Mouse (Mus musculus): ENCODE results near the gene Kcnab2. TPM values are rescaled to one million over a fixed set of nuclear protein-coding genes. Genes with fewer than 3 reads are reported as not detected.

Kcnab2 gene
- polyA plus RNA-seq, 1 experiment from 2014 or later: 7.8 TPM

- no peaks in the 10 kb centered on the region for H3K4me1 ChIP-seq (ENCODE audit: control insufficient read depth, low read depth, low read length)
- H3K4me2 ChIP-seq (ENCODE audit: low read depth, low read length): no peak overlapping the region
- no peak overlapping the region for H3K27ac ChIP-seq (ENCODE audit: low read length)
- H3K9ac ChIP-seq (ENCODE audit: low read depth, low read length): no peak overlapping the region
- 66% methylated on average over 9 of the region's 9 CpGs for WGBS (ENCODE audit: insufficient replicate concordance)
- H3K36me3 ChIP-seq (ENCODE audit: control insufficient read depth, insufficient read depth): no peaks in the 10 kb centered on the region
- H3K4me3 ChIP-seq (ENCODE audit: low read depth, low read length): no peak overlapping the region
- no peaks in the 10 kb centered on the region for H3K9me3 ChIP-seq (replicated peaks; ENCODE audit: control insufficient read depth, low read length)
- H3K27me3 ChIP-seq (ENCODE audit: control insufficient read depth, insufficient read depth, low read depth, low read length): no peaks in the 10 kb centered on the region
- ATAC-seq (ENCODE audit: low read depth): no peak
Measured at GRCm38 (mm10) chr4:152463147-152463546, 14.5 kb downstream of the Kcnab2 start.

GRCm38 (mm10) chr4:152462516-152462915 lies 15.2 kb downstream of the Kcnab2 start:
- no peak overlapping the region for H3K4me3 ChIP-seq (ENCODE audit: low read depth, low read length)
- no peak overlapping the region for H3K4me2 ChIP-seq (ENCODE audit: low read depth, low read length)
- WGBS (ENCODE audit: insufficient replicate concordance): 70% methylated on average over 12 of the region's 12 CpGs

GRCm38 (mm10) chr4:152457673-152458072 lies 20.0 kb downstream of the Kcnab2 start:
- 73% methylated on average over 4 of the region's 4 CpGs for WGBS (ENCODE audit: insufficient replicate concordance)
- Histone ChIP-seq H3K4me2 (ENCODE audit: low read depth, low read length) (no peak overlapping the region), H3K4me1 (ENCODE audit: control insufficient read depth, low read depth, low read length) (no peaks in the 10 kb centered on the region), H3K9ac (ENCODE audit: low read depth, low read length) (no peak overlapping the region), H3K4me3 (ENCODE audit: low read depth, low read length) (no peak overlapping the region), H3K36me3 (ENCODE audit: control insufficient read depth, insufficient read depth) (no peaks in the 10 kb centered on the region), H3K27me3 (ENCODE audit: control insufficient read depth, insufficient read depth, low read depth, low read length) (no peaks in the 10 kb centered on the region), H3K9me3 (replicated peaks; ENCODE audit: control insufficient read depth, low read length) (no peaks in the 10 kb centered on the region), H3K27ac (ENCODE audit: low read length) (no peak overlapping the region)
- no peak for ATAC-seq (ENCODE audit: low read depth)

More at GRCm38 (mm10) chr4:152462516-152462915, 15.2 kb downstream of the Kcnab2 start:
- H3K27ac ChIP-seq (ENCODE audit: low read length): no peak overlapping the region
- H3K9me3 ChIP-seq (replicated peaks; ENCODE audit: control insufficient read depth, low read length): no peaks in the 10 kb centered on the region
- ATAC-seq (ENCODE audit: low read depth): no peak
- H3K4me1 ChIP-seq (ENCODE audit: control insufficient read depth, low read depth, low read length): no peaks in the 10 kb centered on the region
- no peaks in the 10 kb centered on the region for H3K27me3 ChIP-seq (ENCODE audit: control insufficient read depth, insufficient read depth, low read depth, low read length)
- no peaks in the 10 kb centered on the region for H3K36me3 ChIP-seq (ENCODE audit: control insufficient read depth, insufficient read depth)
- no peak overlapping the region for H3K9ac ChIP-seq (ENCODE audit: low read depth, low read length)

DNA sequence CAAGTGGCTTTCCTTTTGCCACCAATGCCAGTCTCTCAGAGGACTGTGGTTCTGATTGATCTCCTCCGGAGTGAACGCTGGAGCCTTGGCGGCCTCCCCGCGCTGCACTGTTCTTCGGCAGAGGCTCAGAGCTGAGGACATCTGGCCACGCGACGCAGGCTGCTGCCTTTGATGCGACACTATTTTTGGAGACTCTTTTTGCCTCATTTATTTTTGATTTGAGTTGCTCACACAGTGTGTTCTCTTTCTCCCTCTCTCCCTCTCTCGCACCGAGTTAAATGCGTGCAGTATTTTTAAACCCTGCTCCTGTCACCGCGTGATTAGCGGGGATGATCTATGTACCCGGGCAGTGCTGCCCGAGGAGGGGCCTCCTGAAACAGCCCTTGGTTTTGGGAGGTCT lies 21.1 kb downstream of the Kcnab2 start:
- Histone ChIP-seq H3K4me2 (ENCODE audit: low read depth, low read length) (no peak overlapping the region), H3K27ac (ENCODE audit: low read length) (no peak overlapping the region), H3K36me3 (ENCODE audit: control insufficient read depth, insufficient read depth) (no peaks in the 10 kb centered on the region), H3K4me1 (ENCODE audit: control insufficient read depth, low read depth, low read length) (no peaks in the 10 kb centered on the region), H3K9ac (ENCODE audit: low read depth, low read length) (no peak overlapping the region), H3K4me3 (ENCODE audit: low read depth, low read length) (no peak overlapping the region), H3K27me3 (ENCODE audit: control insufficient read depth, insufficient read depth, low read depth, low read length) (no peaks in the 10 kb centered on the region), H3K9me3 (replicated peaks; ENCODE audit: control insufficient read depth, low read length) (no peaks in the 10 kb centered on the region)
- 76% methylated on average over 18 of the region's 18 CpGs for WGBS (ENCODE audit: insufficient replicate concordance)
- no peak for ATAC-seq (ENCODE audit: low read depth)

GRCm38 (mm10) chr4:152454153-152454552 lies 23.5 kb downstream of the Kcnab2 start:
- WGBS (ENCODE audit: insufficient replicate concordance): 76% methylated on average over 12 of the region's 12 CpGs
- H3K9me3 ChIP-seq (replicated peaks; ENCODE audit: control insufficient read depth, low read length): no peaks in the 10 kb centered on the region

GRCm38 (mm10) chr4:152453079-152453478 lies 24.6 kb downstream of the Kcnab2 start:
- Histone ChIP-seq H3K4me2 (ENCODE audit: low read depth, low read length) (no peak overlapping the region), H3K9me3 (replicated peaks; ENCODE audit: control insufficient read depth, low read length) (no peaks in the 10 kb centered on the region), H3K27ac (ENCODE audit: low read length) (no peak overlapping the region), H3K4me1 (ENCODE audit: control insufficient read depth, low read depth, low read length) (no peaks in the 10 kb centered on the region), H3K27me3 (ENCODE audit: control insufficient read depth, insufficient read depth, low read depth, low read length) (no peaks in the 10 kb centered on the region), H3K9ac (ENCODE audit: low read depth, low read length) (no peak overlapping the region), H3K36me3 (ENCODE audit: control insufficient read depth, insufficient read depth) (no peaks in the 10 kb centered on the region), H3K4me3 (ENCODE audit: low read depth, low read length) (no peak overlapping the region)
- WGBS (ENCODE audit: insufficient replicate concordance): 67% methylated on average over 10 of the region's 10 CpGs
- no peak for ATAC-seq (ENCODE audit: low read depth)

More at GRCm38 (mm10) chr4:152454153-152454552, 23.5 kb downstream of the Kcnab2 start:
- Histone ChIP-seq H3K27ac (ENCODE audit: low read length) (no peak overlapping the region), H3K36me3 (ENCODE audit: control insufficient read depth, insufficient read depth) (no peaks in the 10 kb centered on the region), H3K9ac (ENCODE audit: low read depth, low read length) (no peak overlapping the region), H3K27me3 (ENCODE audit: control insufficient read depth, insufficient read depth, low read depth, low read length) (no peaks in the 10 kb centered on the region), H3K4me3 (ENCODE audit: low read depth, low read length) (no peak overlapping the region), H3K4me2 (ENCODE audit: low read depth, low read length) (no peak overlapping the region), H3K4me1 (ENCODE audit: control insufficient read depth, low read depth, low read length) (no peaks in the 10 kb centered on the region)
- ATAC-seq (ENCODE audit: low read depth): no peak

DNA sequence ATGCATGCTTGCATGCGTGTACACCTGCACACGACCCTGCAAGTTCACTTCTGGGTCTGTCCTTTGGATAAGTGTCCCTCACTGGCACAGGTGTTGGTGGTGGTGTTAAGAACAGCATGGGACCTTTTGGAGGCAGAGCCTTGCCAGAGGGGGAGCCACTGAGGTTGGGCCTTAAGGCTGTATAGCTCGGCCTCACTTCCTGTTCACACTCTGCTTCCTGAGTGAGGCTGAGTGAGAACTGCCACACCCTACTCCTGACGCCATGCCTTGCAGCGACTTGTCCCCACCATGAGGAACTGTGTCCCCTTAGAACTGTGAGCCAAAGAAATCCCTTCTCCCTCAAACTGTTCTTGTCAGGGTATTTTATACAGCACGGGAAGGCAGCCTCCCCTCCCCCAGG lies 26.3 kb downstream of the Kcnab2 start:
- no peak for ATAC-seq (ENCODE audit: low read depth)
- Histone ChIP-seq H3K4me1 (ENCODE audit: control insufficient read depth, low read depth, low read length) (no peaks in the 10 kb centered on the region), H3K27me3 (ENCODE audit: control insufficient read depth, insufficient read depth, low read depth, low read length) (no peaks in the 10 kb centered on the region), H3K4me2 (ENCODE audit: low read depth, low read length) (no peak overlapping the region), H3K9me3 (replicated peaks; ENCODE audit: control insufficient read depth, low read length) (no peaks in the 10 kb centered on the region), H3K36me3 (ENCODE audit: control insufficient read depth, insufficient read depth) (no peaks in the 10 kb centered on the region), H3K4me3 (ENCODE audit: low read depth, low read length) (no peak overlapping the region), H3K27ac (ENCODE audit: low read length) (no peak overlapping the region), H3K9ac (ENCODE audit: low read depth, low read length) (no peak overlapping the region)
- 56% methylated on average over 6 of the region's 6 CpGs for WGBS (ENCODE audit: insufficient replicate concordance)

- H3K27me3 ChIP-seq (ENCODE audit: control insufficient read depth, insufficient read depth, low read depth, low read length): no peaks in the 10 kb centered on the region
- no peak overlapping the region; the same call in 1 of the 2 replicates for H3K9ac ChIP-seq (ENCODE audit: low read depth, low read length)
- peak; percentile 68 for ATAC-seq (ENCODE audit: low read depth)
- H3K36me3 ChIP-seq (ENCODE audit: control insufficient read depth, insufficient read depth): no peaks in the 10 kb centered on the region
- peak overlapping the region; percentile 45 for H3K4me2 ChIP-seq (ENCODE audit: low read depth, low read length)
- 17% methylated on average over 8 of the region's 8 CpGs for WGBS (ENCODE audit: insufficient replicate concordance)
- H3K4me3 ChIP-seq (ENCODE audit: low read depth, low read length): peak overlapping the region; percentile 52
- no peaks in the 10 kb centered on the region for H3K4me1 ChIP-seq (ENCODE audit: control insufficient read depth, low read depth, low read length)
- peak overlapping the region; percentile 31 for H3K27ac ChIP-seq (ENCODE audit: low read length)
- no peaks in the 10 kb centered on the region for H3K9me3 ChIP-seq (replicated peaks; ENCODE audit: control insufficient read depth, low read length)
Measured at GRCm38 (mm10) chr4:152448666-152449018, 29.0 kb downstream of the Kcnab2 start.

GRCm38 (mm10) chr4:152447731-152448665 lies 29.7 kb downstream of the Kcnab2 start:
- ATAC-seq (ENCODE audit: low read depth): peak; percentile 40
- Histone ChIP-seq H3K9ac (ENCODE audit: low read depth, low read length) (peak overlapping the region; percentile 42; the same call in 1 of the 2 replicates), H3K36me3 (ENCODE audit: control insufficient read depth, insufficient read depth) (no peaks in the 10 kb centered on the region), H3K9me3 (replicated peaks; ENCODE audit: control insufficient read depth, low read length) (no peaks in the 10 kb centered on the region), H3K4me2 (ENCODE audit: low read depth, low read length) (peak overlapping the region; percentile 45), H3K4me1 (ENCODE audit: control insufficient read depth, low read depth, low read length) (no peaks in the 10 kb centered on the region), H3K27ac (ENCODE audit: low read length) (peak overlapping the region; percentile 31), H3K27me3 (ENCODE audit: control insufficient read depth, insufficient read depth, low read depth, low read length) (no peaks in the 10 kb centered on the region), H3K4me3 (ENCODE audit: low read depth, low read length) (peak overlapping the region; percentile 52)
- WGBS (ENCODE audit: insufficient replicate concordance): 30% methylated on average over 22 of the region's 22 CpGs
